19 mouse cellular contexts compared by ENCODE assay signal in the genomic region with DNA sequence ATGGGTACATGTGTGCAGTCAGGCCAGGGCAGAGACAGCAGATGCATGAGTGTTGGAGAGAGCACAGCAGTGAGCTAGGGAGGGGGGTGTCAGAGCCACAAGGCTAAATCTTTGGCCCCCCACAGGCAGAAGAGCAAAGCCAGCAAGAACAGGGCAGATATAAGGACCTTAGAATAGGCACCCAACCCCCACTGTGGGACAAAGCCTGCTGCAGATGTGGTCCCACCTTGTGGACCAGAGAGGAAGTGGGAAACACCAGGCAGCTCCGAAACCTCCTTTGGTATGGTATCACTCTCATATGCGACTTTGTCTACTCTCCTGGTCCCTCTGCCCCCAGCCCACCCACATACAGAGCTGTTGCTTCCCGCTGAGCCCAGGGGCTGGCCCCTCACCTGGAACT. TPM values are rescaled to one million over a fixed set of nuclear protein-coding genes. Genes with fewer than 3 reads are reported as not detected.
"Had no signal": no experiment of that assay in that cellular context is flagged by ENCODE, and none has a peak within 500 bp of the region (broad histone marks: within the 10 kb centered on the region; RNA-seq: fewer than 3 reads in every experiment).

No protein-coding gene starts in this region.

- H3K9me3 ChIP-seq: kidney, embryonic 15.5 days; limb, embryonic 12.5 days; lung, embryonic 15.5 days; midbrain, embryonic 12.5 days; neural tube, embryonic 13.5 days; stomach, embryonic 15.5 days had no signal

- H3K36me3 ChIP-seq: kidney, embryonic 15.5 days; limb, embryonic 12.5 days; lung, embryonic 15.5 days; midbrain, embryonic 12.5 days; neural tube, embryonic 13.5 days; stomach, embryonic 15.5 days had no signal

- H3K4me3 ChIP-seq: kidney, embryonic 15.5 days; limb, embryonic 12.5 days; lung, embryonic 15.5 days; midbrain, embryonic 12.5 days; neural tube, embryonic 13.5 days; stomach, embryonic 15.5 days had no signal

- H3K9ac ChIP-seq: kidney, embryonic 15.5 days; limb, embryonic 12.5 days; lung, embryonic 15.5 days; midbrain, embryonic 12.5 days; neural tube, embryonic 13.5 days; stomach, embryonic 15.5 days had no signal

- H3K27me3 ChIP-seq: kidney, embryonic 15.5 days; limb, embryonic 12.5 days; lung, embryonic 15.5 days; midbrain, embryonic 12.5 days; neural tube, embryonic 13.5 days; stomach, embryonic 15.5 days had no signal

- ATAC-seq: midbrain, embryonic 16.5 days had no signal

- DNase-seq: kidney, adult 2 months; kidney, postnatal 14 days; layer of hippocampus, postnatal 36 days; lung, postnatal 14 days; retina, postnatal 1 day; right cerebral cortex, postnatal 14 days; thymus, postnatal 4 days had no signal

- H3K27ac ChIP-seq: kidney, embryonic 15.5 days; limb, embryonic 12.5 days; lung, embryonic 15.5 days; macrophage; midbrain, embryonic 12.5 days; neural tube, embryonic 13.5 days; stomach, embryonic 15.5 days had no signal

- H3K4me2 ChIP-seq: kidney, embryonic 15.5 days; limb, embryonic 12.5 days; lung, embryonic 15.5 days; midbrain, embryonic 12.5 days; neural tube, embryonic 13.5 days; stomach, embryonic 15.5 days had no signal

RNA-seq across cellular contexts. Expression of a gene that starts 15.3 kb away (rescaled TPM):
- total RNA-seq: megakaryocyte-erythroid progenitor cell, adult 5-6 weeks had no signal

RNA-seq across cellular contexts. Expression of a gene that starts 29.4 kb away (rescaled TPM):
- total RNA-seq: left cerebral cortex, postnatal 25 days; liver, adult 2 months had no signal
- polyA plus RNA-seq: limb, embryonic 12.5 days; liver, adult 2 months; liver, embryonic 16.5 days; macrophage; midbrain, embryonic 12.5 days; neural tube, embryonic 13.5 days had no signal
